Mouse (Mus musculus) natural killer cell, adult 2 months (primary cell): ENCODE measurements around the gene Sik2.

Source experiments
- DNase-seq, 2 experiments: peaks; one replicate each; pipeline ENCODE4 v3.0.0; 2022; ENCODE audit warnings: low spot score in 2 of 2

The Sik2 gene

DNA sequence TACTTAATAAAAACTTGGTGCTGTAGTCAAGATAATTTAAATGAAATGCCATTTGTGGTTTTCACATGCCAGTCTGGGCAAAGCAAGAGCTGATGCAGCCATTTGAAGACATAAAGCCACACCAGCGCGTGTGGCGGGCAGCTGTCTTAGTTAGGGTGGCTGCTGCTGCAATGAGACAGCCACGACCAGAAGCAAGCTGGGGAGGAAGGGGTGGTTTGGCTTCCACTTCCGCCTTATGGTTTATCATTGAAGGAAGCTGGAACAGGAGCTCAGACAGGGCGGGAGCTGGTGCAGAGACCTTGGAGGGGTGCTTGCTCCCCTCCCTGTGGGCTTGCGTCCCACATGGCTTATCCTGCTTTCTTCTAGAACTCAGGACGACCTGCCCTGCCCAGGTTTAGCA lies 143.1 kb downstream of the Sik2 start:
- DNase-seq = peak in 1 of 2 experiments; percentile 13

DNA sequence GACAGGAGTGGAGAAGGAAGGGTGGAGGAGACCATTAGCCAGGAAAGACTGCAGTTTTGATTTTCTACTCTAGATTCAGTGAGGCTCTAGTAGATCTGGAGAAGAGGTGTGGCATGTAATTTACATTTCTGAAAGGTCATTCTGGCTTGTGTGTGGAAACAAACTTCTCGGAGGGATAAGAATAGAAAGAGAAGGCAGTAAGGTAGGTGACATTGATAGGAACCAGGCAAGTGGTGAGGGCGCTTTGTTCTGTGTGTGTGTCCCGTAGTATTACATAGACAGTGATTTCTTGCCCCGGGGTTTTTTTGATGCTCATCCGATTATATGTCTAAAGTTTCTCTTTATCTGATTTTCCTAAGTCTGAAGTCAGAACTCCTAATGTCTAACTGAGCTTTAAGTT lies 144.0 kb downstream of the Sik2 start:
- DNase-seq = no peak

DNA sequence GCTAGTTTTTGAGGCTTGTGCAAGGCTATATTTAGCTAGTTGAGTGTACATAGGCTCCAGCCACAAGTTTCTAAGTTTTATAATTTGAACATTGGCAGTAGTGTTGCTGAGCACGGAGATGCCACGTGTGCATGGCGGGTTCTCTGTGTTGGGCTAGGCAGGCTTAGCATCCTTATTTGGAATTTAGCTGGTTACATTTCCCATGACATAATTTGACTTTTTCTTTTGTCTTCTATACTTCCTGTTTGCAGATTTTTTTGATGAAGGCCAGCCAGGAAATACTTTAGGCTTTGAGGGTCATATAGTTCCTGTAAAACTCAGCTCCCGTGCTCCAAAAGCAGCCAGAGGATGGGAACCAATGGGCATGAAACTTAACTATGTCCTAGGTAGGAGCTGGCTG lies 145.0 kb downstream of the Sik2 start:
- DNase-seq = no peak

DNA sequence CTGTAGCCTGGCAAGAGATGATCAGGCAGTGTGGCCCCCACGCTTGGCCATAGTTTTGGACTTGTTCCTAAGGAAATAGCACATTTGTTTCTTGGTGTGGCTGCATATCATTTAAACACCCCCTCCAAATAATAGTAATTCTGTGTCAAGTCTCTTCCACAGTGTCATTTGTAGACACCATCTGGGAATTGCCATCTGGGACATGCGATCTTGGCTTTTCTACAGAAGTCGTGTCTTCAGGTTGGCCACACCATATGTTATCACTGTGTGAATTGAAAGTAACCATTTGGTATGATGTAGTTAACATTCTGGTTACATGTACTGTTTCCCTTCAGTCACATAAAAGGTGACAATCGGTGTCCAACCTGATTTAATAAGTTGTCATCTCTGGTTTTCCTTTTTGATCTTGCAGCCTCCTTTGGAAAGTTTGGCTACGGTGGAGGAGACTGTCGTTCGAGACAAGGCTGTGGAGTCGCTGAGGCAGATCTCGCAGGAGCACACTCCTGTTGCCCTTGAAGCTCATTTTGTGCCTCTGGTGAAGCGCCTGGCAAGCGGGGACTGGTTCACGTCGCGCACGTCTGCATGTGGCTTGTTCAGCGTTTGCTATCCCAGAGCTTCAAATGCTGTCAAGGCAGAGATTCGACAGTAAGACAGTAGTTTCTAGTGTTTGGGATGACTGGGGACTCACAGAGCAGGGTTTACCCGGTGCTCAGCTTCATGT lies 147.6 kb downstream of the Sik2 start:
- DNase-seq = no peak

DNA sequence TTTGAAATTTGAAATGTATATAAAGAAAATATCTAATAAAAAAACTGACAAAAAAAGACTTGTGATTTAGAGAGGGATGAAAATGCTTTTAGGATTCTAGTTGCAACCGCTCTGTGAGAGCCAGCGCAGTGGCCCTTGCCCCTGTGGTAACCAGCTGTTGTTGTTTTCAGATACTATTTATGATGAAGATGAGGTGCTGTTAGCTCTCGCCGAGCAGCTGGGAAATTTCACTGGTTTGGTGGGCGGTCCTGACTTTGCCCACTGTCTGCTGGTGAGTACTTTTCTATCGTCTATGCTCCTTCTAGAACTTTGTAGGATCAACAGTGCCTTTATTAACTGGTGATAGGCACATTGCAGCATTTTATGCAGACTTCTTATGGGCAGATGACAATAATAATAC lies 150.2 kb downstream of the Sik2 start:
- DNase-seq = no peak

DNA sequence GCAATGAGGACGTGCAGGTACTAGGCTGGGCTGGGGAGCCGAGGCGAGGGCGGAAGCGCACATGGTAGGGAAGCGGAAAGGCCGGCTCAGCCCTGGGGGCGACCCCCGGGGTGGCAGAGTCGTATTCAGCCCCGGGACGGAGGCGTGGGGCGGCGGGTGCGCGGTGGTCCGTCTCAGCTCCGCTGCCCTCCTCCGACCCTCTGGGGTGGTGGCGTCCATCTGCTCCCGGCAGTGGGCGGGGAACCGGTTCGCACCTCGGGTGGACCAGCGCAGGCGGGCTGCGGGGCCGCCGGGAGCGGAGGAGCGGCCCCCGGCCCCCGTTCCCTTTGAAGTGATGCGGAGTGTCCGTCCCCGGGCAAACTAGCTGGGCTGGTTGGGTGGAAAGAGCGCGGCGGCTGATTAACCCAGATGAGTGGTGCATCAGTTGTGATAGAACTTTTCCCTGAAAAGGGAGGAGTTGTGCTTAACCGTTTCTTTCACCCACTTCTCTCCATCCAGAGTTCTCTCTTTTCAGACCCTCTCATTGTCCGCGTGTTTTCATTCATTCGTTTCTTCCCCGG lies 151.7 kb downstream of the Sik2 start:
- DNase-seq = no peak

DNA sequence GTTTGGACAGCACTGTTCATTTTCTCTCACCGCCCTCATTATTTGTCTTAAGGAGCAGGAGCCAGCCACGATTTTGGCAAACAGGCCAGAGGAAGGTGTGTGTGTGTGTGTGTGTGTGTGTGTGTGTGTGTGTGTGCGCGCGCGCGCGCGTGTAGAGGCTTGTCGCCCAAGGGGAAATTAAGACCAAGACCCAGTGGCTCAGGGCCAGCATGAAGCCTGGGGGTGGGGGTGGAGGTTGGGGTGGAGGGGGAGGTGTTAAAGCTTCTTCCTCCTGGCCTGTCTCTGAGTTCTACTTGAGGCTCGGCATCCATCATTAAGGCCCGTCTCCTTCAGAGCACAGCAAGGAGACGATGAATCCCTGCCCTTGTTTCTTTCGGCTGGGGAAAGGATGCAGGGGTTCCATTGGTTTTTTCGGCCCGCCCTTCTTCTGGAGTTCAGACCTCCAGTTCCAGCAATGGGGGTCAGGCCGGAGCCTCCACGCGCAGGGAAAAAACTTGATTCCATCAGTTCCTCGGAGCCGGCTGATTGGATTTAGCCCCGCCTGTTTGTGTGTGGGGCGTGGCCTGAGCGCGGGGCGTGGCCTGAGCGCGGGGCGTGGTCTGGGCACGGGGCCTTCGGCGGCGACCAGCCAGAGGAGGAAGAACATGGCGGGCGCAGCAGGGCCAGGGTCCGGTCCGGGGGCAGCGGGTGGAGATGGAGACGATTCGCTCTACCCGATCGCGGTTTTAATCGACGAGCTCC lies 152.4 kb downstream of the Sik2 start:
- peak; percentile 92 for DNase-seq

DNA sequence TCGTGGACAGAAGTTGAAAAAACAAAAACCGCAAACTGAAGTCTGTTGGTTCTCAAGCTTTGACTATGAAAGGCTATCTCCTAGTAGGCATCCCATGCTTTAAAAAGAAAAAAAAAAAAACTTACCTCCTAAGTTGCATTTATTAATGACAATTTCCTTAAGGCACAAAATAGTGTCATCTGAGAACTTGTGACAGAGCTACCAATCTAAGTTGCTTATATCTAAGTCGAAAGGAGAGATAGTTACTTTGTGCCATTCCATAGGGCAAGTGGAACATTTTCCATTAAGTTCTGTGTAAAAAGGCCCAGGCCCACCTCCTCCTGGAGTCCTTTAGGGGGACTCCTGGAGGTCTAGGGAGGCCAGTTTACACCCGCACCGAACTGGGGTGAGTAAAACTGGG lies 153.1 kb downstream of the Sik2 start:
- DNase-seq = no peak

DNA sequence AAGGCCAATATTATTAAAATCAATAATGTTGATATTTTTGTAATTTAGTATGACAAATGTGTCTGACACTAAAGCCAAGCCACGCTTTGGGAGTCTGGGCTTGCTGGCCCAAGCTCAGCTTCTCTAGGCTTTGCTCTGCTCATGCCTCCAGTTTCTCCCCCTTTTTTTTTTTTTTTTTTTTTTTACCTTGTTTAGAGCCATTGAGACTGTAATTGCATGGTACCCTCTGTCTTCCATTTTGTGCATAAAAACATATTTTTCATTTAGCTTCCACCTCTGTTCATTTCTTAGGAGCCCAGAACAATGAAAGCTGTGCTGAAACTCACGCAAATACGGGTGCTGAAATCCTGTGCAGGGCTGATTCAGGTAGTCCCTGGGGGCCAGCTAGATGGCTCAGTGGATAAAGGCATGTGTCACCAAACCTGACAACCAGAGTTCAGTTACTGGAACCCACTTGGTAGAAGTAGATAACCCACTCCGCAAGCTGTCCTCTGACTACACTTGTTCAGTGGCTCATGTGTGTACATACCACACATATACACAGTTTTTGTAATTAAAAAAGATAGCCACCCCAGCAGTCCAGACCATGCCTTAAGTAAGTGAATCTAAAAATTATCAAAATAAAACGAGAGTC lies 153.6 kb downstream of the Sik2 start:
- DNase-seq = no peak

DNA sequence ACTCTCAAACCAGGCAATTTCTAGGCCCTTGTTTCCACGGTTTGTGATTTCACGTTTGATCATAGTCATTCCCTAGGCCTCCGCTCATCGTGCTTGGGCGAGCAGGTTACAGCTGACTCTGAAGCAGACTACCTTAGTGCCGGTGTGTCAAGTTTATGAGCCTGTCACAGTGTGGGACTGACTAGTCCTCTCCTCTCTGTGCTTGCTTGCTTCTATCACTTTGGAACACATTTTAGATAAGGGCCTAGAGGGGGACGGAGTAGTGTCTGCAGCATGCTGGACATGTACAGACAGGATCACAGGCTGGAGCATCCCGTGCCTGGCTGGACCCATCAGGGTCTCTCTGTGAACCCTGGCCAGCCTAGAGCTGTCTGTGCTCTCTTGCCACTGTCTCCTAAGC lies 154.5 kb downstream of the Sik2 start:
- DNase-seq = no peak

DNA sequence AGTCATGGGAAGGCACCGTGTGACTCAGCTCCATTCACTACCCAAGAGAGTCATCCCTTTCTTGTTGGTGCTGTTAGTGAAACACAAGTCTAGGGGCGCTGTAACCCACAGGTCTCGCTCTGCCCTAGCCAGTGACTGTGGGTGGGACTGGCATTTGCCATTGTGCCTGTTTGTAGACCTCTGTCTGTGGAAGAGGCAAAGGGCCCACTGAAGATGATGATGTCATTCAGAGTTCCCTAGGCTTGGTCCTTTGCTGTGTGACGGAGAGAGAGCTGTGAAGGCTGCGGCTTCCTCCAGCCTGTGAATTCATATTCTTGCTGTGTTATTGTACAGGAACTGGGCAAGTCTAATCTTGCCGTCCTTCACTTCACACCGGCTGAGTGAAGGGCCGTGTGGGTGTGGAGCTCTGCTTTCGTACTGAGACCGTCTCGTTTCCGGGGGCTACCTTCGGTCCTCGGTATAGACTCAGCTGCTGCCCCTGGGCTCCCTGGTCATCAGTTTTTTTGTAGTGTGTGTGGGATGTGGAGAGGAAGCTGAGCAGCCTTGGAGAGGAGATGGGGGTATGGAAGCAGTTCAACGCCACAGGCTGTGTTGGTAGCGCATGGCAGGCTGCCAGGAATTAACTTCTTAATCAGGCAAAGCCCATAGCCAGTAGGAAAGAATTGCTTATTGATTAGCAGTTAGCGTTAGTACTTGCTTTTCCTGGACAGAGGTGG lies 156.1 kb downstream of the Sik2 start:
- peak; percentile 67 to 80 for DNase-seq

DNA sequence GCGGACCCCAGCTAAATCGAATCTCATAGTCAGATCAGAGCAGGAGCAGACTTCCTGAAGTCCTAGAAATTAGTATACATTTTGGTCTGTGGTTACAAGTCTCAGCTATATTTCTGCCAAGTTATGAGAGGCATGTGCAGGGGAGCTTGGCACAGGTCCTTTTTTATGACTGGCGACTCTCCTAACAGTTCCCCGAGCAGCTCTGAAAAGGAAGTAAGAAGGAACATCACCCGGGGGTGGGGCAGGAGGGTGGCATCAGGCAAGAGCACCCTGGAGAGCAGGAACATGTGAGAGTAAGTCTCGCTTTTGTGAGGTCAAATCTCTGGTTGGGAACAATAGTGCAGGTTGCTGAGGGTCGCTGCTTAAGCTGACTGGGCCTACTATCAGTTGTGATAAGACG lies 158.2 kb downstream of the Sik2 start:
- DNase-seq = no peak

DNA sequence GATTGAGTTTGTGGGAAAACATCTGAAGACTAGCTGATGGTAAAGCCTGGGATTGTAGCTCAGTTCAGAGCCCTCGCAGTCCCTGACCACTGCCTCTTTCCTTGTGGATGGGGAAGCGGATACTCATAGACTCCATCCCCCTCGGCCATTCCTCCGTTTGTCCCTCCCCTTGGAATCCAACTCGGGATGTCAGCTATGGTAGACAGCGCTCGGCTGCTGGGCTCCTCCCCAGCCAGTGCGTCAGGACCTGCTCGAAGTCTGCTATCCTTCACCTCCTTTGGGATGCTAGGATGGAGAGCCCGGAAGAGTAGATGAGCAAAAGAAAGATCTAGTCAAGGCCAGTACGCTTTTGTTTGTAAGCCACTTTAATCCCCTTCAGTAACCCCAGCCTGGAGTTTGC lies 158.6 kb downstream of the Sik2 start:
- DNase-seq = no peak

DNA sequence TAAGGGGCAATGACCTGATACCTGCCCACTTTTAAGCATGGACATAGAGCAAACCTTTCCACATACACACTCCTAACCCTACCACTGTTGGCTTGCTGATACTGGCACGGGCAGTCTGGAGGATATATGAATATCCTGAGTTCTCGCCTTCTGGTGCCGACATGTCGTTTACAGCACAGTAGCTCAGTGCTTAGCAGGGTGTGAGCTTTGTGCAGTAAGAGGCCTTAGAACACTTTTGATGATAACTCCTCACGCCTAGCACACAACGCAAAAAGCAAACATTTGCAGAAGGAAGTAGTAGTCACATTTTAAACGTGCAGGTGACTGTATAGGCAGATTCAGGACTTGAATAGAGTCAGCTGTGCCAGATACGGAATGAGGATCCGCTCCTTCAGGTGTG lies 159.1 kb downstream of the Sik2 start:
- DNase-seq = no peak

DNA sequence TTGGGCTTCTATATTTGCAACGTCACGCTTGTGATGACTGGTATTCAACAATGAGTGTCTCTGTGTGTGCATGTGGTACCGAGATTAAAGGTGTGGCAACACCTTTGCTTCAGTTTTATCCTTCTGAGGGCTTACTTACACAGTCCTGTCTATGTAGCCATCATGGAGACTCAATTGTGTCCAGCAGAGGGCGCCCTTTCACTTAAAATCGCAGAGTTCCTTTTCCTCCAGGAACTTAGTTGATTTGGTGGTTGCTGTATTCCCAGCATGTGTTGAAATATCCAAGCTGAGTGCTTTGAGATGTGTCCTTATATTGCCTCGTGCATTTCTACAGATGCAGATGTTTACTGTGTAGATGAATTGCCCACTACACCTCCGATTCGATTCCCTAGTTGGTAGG lies 159.6 kb downstream of the Sik2 start:
- DNase-seq = peak; percentile 64 to 75

DNA sequence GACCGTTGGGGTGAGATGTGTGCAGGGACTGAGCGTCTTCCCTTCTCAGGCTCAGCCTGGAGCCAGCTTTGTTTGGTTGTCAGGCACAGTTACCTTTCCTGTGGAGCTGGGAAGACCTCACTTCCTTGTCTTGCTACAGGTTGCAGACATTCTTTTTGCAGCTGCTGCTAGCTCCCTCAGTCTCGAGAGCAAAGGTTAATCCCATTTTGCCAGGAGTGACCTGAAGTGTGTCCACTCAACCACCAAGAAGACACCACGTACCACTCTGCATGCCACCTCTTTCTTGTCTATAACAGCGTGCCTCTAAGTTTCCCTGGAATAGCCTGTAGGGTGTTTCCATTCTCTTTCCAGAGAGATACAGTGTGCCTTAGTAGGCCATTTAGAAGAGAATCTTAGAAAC lies 160.1 kb downstream of the Sik2 start:
- DNase-seq = no peak

DNA sequence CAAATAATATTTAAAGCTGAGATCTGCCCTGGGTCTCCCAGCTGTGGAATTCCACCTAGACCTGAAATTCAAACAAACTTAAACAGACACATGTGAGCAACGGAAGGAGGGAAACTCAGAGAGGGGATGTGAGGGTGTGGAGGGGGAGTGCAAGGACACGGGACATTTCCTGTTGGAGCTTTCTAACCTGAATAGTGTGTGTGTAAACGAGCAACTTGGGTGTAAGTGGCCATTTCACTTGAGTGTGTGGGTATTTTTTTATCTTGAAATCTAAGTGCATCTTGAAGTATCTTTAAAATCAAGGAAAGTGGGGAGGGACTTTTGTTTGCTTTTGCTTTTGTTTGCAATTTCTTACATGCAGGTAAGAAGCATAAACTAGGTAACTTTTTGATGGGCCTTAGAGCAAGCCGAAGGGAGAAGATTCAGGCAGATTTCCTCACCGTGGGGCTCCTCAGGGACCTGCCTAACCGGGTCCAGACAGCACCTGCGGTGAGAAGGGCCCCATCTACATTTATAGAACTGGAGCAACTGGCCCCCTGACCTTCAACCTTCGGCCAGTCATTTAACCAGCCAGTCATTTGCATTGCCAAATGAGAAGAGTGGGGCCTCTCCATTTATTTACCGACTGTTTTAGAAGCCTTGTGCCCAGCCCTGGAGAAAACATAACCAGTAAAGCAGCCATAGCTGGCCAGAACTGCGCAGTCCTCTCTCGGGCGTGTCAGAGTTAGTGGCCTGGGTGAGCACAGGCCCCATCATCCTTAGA lies 161.1 kb downstream of the Sik2 start:
- no peak for DNase-seq

DNA sequence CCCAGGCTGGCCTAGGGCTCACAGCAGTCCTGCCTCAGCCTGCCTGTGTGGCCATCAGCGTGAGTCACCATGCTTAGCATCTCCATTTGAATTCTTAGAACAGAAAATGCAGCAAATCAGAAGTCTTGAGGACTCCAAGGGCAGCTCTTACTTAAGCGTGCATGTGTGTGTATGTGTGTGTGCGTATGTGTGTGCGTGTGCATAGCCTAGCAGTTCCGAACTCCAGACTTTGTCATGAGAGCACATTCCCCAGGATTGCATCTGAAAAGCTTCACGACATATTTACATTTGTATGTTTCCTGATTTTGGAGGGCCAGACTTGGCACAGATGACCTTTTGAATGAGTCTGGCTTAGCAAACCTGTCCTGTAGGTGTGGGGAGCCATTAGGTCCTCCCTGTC lies 161.7 kb downstream of the Sik2 start:
- no peak for DNase-seq

DNA sequence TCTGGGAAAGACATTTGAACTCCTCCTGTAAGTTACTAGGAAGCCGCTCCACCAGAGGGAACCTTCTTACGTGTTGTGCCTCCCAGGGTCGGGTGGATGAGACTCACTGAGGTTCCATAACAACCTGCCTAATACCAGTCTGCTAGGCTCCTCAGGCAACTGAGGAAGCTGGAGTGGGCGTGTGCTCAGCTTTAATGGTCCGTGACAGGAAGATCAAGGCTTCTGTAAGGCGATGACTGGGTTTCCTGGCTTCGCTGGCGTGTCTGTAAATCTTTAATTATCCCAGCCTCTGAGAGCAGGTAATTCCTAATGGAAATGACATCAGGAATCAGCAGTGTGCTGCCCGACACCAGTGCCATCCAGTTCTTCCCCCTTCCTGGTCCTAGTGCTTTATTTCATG lies 163.3 kb downstream of the Sik2 start:
- no peak for DNase-seq

DNA sequence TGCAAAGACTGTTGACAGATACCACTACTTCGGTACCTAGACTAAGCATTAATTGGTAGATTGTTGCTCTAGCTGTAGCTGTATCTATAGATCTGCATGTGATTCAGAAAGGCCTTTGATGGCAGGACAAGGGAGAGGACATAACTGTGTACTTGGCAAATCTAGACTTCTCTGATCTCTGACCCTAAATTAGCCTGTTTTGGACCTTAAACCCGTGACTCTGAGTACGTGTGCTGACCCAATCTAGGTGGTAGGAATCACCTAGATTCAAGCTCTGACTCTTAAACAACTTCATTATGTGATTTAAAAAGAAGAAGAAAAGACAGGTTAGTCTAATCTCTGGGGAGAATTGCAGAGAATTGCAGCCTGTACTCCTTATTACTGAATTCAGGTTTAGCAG lies 163.8 kb downstream of the Sik2 start, which contains the start of gene Ppp2r1b:
Gene Ppp2r1b, plus strand, starts transcription at position 221 of the 400 bp plus-strand sequence.
- no peak for DNase-seq
